Mouse (Mus musculus) T-helper 1 cell (primary cell): ENCODE results near the gene Mrpl12.

ENCODE experiments used
- in situ Hi-C: fragments of 300-600 bp; cut with MboI, MseI; formaldehyde crosslinking; loops from one replicate; pipeline ENCODE4 v1.15.1; 2025; ENCODE audit warnings: high pct_unique_total_duplicates

The Mrpl12 gene

DNA sequence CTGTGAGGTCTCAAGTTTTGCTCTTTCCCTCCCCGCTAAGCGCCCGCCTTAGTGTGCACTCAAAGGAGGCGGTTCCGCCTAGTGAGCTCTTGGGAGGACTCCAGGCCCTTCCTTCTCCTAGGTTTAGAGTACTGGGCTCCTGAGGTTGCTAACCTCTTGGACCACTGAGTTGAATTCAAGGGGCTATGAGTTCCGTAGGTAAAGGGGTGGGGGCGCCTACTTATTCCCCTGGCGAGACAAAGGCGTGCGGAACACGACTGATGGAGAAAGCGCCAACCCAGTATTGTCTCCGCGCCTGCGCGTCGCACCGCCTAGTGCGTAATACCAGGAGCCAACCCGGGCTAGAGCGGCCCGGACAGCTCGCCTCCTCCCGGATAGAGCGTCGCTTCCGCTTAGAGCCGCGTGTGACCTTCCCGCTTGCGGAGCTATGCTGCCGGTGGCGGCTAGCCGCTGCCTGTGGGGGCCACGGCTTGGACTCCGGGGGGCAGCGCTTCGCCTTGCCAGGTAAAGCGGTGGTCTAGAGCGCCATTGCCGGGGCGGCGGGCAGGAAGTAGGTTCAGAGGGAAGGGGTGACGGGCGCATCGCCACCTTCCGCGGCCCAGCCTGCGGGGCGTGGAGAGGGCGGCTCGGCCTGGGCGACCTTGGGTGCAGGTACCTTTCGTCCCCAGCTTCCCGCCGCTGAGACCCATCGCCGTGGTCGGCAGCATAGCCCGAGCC lies at the start of gene Mrpl12:
Gene Mrpl12 (plus strand): TSS at position 349 of the 717 bp plus-strand sequence.
- in situ Hi-C loops: no loop called here

DNA sequence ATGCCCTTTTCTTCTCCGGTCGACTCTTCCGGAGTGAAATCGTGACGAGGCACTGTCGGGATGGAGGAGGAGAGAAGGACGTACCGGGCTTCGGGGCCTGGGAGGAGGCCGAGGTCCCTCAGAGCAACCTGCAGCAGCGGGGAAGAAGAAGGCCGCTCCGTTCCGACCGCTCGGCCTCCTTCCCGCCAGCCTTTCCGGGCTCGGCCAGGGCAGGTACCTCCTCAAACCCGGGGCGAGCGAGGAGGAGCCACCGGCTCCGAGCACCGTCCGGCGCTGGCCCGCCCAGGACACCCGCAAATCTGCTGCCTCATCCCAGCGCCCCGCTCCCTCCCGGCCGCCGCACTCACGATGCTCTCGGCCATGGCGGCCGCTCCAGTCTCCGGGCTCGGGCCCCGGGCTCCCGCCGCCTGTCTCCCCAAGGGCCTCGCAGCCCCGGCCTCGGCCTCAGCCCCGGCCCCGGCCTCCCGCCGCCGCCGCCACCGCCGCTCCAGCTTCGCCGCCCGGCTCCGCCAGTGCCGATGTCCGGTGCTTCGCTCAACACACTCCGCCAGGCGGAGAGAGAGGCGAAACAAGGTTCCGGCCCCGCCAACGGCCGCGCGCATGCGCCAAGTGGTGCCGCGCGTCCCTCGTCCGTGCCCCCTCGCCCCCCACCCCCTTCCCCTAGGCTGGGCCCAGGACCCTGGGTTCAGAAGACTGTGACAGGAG lies 47.1 kb upstream of the Mrpl12 start, which contains the start of gene Nploc4:
Gene Nploc4 (minus strand): TSS at position 557 of the 705 bp plus-strand sequence.
- in situ Hi-C loops: no loop called here

DNA sequence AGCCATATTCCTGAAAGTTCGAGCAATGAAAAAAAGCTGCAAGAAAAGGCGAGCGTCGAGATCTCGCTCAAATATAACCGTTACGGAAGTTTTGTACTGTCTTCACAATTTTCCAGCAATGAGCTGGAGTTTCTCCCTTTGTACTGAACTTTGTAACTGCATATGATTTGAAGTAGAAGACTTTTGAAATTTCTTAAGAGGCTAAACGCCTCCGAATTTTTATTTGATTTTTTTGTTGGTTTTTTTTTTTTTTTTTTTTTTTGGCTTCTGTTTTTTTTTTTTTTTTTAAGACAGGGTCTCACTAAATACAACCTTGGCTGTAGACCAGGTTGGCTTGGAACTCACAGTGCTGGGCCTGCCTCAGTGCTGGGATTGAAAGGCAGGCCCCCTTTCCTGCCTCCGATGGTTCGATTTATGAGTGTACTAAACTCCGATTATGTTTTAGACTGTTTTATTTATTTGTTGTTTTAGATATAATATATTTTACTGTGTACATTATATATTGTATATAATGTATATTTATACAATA lies 46.5 kb upstream of the Mrpl12 start:
- in situ Hi-C loops: no loop called here

DNA sequence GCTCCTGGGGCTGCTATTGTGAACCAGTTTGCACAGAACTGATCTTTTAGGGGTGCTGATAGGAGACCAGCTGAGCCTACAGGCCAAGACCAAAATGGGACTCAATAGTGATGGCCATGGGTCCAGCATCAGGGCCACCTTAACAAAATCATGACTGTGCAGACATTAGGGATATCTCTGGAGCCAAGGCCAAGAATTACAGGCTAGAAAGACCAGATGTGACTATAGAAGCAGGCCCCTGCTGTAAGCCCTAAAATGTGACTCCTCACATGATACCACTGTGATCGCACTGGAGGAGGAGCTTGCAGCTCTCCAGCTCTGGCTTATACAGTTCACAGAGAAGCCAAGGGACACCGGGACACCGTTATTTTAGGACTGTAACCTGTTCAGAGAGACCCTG lies 42.1 kb upstream of the Mrpl12 start, which contains the start of gene Tspan10:
Gene Tspan10 (plus strand): TSS at position 301 of the 400 bp plus-strand sequence.
- in situ Hi-C loops: no loop called here

DNA sequence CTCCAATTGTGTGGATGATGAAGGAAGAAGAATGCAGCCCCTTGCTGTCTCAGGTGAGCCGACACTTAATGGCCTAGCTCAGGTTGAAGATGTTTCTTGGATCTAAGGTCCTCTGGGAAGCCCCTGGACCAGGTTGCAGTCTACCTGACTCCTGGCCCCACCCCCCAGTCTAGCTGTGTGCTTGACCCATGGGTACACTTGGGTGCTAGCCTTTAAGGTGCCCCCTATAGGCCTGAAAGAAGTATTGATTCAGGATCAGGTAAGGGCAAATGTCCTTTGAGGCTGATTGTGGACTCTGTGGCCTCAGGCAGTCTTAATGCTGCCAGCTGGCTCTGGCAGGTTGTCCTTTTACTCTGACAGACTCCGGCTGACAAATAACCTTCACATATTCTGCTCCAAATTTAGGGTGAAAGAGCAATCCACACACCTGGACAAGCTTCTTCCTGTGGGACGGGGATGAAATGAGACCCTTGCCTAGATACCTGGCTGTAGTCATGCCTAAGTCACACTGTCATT lies 41.6 kb upstream of the Mrpl12 start:
- in situ Hi-C loops: no loop called here

DNA sequence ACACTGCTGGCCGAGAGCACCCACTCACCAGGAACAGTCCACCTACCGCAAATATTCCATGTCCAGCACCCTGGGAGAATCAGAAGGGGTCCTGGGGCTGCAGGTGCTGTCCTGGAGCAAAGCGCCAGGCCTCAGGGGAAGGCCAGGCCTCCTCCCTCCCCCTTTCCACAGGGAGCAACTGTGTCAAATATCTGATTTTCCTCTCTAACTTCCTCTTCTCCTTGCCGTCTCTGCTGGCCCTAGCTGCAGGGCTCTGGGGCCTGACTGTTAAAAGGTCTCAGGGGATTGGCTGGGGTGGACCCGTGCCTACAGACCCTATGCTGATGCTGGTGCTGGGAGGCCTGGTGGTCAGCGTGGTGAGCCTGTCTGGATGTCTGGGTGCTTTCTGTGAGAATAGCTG lies 40.3 kb upstream of the Mrpl12 start:
- in situ Hi-C loops: no loop called here

DNA sequence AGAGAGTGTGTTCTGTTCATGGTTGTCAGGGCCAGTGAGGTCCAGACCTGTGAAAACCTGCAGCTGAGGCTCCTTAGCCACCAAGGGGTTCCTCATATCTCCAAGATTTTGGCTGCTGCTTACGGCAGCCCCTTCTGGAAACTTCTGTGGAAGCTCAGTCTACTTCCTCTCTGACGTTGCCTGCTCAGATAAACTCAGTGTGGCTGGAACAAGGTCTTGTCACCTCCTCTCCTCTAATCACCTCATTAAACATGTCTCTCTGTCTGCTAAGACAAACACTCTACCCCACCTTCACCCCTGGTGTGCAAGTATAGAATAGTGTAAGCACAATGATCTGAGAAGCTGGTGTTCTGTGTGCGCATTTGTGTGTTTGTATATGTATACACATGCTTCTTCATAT lies 38.9 kb upstream of the Mrpl12 start:
- in situ Hi-C loops: no loop called here

DNA sequence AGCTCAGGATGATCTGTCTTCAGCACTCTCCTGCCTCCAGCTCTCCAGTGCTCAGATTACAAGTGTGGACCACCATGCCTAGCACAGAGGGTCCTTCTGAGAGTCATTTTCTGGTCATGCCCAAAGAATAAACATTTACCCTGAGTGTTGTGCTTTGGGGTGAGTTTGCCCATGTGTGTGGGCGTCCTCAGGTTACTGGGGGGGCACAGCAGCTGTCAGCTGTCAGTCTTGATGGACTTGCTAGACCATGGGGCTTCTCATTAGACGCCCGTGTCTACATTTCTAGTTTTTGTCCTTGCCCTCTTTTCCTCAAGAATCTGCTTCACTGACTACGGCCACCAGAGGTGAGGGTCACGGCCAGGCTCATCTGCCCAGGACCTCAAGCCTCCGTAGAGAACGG lies 37.2 kb upstream of the Mrpl12 start:
- in situ Hi-C loops: no loop called here

DNA sequence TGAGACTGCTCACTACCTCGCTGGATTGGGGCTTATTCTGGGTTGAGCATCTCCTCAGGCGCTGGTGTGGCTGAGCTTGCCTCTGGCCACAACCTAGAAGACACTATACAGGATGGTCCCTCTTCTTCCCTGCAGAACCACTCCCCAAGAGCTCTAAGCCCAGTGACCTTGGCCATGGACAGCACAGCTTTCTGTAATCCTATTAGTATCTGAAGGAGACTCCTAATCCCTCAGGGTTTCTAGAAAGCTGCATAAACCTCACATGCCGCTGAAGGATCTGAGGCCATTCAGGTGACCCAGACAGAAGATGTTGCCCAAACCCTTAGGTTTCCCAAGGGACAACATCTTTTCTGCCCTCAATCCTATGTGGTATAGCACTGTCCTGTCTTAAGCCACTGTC lies 32.2 kb upstream of the Mrpl12 start:
- in situ Hi-C loops: no loop called here

DNA sequence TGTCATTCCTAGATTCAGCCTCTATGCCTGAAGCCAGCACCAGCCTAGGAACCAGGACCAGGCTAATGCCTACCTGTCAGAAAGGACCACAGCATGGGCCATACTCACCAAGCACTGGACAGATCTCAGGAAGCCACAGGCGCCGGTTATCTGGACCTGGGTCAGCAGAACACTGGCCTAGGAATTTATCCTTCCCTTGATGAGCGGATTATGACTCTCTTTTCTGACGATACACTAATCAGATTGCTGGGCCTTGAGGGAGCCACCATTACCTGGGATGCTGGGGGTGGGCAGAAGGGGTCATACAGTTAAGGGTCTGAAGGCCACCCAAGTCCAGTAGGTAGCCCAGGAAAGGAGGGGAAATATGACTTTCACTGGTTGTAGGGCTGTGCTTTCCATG lies 31.1 kb upstream of the Mrpl12 start, which contains the start of gene Pde6g:
Gene Pde6g (minus strand): TSS at position 195 of the 400 bp plus-strand sequence.
- in situ Hi-C loops: no loop called here

DNA sequence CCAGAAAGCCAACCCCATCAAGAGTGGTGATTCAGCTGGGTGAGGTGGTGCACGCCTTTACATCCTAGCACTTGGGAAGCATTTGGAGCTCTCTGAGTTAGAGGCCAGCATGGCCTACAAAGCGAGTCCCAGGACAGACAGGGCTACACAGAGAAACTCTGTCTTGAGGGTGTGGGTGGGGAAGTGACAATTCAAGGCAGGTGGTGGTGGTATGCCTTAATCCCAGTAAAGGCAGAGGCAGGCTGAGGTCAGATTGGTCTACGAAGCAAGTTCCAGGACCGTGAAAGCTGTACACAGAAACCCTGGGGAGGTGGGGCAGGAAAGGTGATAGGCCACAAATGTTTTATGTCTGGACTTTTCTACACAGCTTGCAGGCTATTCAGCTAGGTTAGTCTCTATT lies 29.4 kb upstream of the Mrpl12 start:
- in situ Hi-C loops: no loop called here

DNA sequence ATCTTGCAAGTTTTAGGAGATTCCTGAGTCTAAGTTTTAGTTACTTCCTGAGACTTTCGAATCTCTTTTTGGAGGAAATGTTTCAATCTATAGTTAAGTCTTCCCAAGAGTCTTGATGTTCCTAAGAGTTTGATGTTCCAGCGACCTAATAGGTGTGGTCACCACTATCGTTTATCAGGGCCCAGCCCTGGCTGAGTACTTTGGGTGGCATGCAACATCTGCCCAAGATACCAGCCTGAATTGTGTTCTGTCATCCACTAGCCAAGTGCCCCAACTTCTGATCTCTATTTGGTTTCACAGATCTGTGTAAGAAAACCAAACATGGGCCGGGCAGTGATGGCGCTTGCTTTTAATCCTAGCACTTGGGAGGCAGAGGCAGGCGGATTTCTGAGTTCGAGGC lies 29.0 kb upstream of the Mrpl12 start:
- in situ Hi-C loops: no loop called here

DNA sequence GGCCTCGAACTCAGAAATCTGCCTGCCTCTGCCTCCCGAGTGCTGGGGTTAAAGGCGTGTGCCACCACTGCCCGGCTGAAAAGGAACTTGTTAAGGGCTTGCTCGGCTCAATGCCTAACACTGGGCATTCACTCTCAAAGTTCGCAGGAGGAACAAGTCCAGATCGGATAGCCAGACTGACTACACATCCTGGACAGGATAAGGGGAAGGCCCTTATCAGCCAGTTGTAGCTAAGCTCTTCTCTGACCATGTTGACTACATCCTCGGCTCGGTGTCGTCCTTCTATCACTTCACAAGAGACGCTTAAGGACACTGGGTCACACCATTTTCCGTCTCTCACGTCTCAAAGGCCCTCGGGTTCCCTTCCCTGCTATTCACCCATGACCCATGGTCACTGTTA lies 27.0 kb upstream of the Mrpl12 start:
- in situ Hi-C loops: no loop called here

DNA sequence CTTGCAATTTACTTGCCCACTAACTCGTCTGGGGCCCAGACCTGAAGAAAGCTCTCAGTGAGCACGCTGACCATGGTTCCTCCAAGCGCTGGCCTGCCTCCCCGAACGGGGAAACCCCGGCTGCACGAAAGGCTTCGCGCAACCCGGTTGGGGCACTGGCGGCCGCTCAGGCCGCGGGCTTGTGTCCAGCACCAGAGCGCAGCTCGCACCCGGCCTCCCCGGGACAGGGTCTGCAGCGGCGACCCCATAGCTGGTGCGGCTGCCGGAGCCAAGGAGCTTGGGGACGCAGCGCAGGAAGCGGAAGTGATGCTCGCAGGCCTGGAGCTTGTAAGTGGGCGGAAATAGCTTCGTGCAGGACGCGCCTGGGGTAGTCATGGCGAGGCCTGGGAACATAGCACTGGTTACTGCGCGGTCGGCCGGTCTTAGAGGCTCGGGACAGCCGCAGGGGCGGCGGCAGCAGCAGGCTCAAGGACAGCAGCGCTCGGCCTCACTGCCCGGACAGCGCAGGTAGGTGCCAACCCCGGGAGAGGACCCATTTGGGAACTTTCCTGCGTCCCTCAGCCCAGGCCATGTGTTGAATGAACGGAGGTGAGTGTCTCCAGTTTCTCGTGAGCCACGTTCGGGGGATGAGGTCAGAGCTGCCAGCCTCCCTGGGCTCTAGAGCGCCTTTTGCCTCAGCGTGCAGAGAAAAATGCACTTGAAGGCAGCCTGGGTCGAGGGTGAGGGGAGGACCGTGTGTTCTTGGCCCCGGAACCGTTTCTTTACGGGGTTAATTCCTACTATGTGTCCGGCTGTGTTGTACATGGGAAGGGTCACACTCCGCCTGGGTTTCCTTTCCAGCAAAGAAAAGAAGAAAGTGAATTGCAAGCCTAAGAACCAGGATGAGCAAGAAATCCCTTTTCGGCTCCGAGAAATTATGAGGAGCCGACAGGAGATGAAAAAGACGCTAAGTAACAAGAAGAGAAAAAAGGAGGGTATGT lies 26.4 kb upstream of the Mrpl12 start, which contains the start of the genes Oxld1 and Ccdc137:
Gene Oxld1 (minus strand): TSS at position 297 of the 980 bp plus-strand sequence.
Gene Ccdc137 (plus strand): TSS at position 344 of the 980 bp plus-strand sequence.
- in situ Hi-C loops: no loop called here

DNA sequence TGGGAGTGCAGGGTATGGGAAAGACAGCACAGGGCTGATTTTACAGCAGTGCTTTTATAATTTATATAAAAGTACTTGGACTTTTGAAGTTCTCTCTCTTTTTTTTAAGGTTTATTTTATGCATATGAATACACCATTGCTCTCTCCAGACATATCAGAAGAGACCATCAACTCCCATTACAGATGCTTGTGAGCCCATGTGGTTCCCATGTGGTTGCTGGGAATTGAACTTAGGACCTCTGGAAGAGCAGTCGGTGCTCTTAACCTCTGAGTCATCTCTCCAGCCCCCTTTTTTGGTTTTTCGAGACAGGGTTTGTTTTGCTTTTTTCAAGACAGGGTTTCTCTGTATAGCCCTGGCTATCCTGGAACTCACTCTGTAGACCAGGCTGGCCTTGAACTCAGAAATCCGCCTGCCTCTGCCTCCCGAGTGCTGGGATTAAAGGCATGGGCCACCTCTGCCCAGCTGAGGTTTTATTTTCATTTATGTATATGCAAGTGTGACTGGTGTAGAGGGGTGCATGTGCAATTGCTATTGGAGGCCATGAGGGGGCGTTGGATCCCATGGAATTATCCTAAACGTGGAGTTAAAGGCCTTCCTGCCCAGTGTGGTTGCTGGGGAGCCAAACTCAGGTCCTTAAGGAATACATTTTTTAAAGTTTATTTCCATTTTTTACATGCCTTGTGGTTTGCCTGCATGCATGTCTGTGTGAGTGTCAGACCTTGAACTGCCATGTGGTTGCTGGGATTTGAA lies 25.4 kb upstream of the Mrpl12 start:
- in situ Hi-C loops: no loop called here

DNA sequence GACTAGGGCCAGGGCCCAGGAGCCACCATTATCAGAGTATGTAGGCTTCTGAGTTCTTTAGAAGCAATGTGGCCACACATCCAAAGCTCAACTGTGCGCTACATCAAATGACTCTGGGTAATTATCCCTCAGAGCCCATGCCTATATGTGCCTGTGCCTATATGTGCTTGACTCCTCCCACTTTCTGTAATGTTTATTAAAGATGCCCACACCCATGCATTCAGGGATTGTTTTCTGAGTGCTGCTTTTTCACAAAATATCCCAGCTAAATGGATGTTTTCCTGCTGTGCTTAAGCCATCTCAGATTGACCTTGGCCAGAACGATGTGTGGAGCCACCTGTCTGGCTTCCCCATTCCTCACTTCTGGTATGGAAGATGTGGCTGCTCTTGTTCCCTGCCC lies 20.9 kb upstream of the Mrpl12 start:
- in situ Hi-C loops: no loop called here

DNA sequence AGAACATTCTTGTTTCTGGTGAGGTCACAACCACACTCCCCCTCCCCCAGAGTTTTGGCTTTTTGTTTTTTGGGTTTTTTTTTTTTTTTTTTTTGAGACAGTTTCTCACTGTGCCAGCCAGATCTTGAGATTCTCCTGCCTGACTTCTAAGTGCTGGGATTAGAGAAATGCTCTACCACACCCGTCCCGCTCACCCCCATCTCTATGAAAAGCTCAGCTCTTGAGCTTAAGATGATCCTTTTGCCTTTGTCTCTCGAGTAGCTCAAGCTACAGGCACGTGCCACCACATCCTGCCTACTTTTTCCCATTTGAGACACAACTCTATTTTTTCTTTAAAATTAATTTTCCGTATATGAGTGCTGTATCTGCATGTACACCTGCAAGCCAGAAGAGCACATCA lies 20.0 kb upstream of the Mrpl12 start:
- in situ Hi-C loops: no loop called here

DNA sequence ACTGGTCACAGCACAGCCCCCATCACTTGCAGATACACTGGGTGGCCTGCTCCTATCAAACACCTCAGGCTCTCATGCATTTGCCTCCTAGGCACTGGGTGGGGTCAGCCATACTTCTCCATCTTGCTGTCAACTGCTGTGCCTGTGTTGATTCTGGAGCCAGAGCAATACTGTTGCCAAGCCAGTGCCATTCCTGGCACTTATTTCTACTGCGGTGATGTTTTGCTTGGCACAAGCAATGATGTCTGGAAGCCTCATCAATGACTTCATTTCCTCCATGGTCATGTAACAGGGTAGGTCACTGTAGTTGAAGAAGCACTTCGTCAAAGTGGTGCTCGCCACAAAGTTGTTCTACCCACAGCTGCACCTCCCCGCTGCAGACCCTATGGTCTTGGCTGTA lies 18.9 kb upstream of the Mrpl12 start:
- in situ Hi-C loops: no loop called here

DNA sequence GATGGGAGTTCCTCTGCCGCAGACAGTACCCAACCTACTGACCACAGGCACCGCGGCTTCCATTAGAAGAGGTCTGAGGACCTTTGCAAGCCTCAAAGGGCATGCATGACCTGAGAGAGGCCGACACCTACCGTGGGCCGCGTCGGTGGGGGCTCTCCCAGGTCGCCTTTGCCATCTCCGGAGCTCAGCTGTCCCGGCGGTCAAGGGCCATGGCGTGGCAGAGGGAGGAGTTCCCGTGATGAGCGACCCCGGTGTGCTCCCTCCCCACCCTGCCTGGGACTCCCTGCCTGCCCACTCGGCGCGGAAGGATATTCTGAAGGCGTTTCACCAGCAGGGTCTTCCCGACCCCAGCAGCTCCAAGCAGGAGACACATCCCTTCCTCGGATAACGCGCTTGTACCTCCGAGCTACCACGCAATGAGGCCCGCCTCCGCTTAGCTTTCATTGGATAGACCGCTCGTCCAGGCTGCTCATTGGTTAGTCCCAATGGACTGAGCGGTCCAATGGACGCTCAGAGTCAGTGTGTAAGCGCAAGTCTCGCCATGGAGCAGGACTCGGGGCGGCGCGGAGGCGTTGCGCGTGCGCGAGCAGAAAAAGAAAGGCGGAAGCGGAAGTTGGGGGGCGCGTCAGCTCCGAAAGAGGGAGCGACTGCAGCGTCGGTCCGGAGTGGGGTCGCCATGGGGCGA lies 17.2 kb upstream of the Mrpl12 start, which contains the start of gene Arl16:
Gene Arl16 (minus strand): TSS at position 557 of the 685 bp plus-strand sequence.
- in situ Hi-C loops: no loop called here

DNA sequence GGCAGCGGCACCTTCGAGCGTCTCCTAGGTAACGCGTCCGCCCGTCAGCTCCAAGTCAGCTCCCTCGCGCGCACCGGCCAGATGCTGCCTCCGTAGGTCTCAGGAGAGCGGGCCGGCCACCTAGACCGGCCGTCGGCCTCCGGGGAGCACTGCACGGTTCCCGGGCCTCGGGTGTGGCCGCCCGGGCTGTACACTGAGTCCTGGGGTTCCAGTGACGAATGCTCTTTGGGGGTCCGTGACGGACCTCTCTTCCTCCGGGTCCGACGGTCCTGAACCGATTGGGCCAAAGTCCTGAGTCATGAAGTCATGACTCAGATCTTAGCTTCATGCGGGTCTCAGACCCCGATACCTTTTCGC lies 16.7 kb upstream of the Mrpl12 start:
- in situ Hi-C loops: no loop called here
